Mouse (Mus musculus) frontal cortex, postnatal 10 days (tissue): Measurements from ENCODE around the gene Cacng4.

ENCODE experiments used
- DNase-seq, 2 experiments: peaks; one replicate each; pipeline ENCODE4 v3.0.0; 2022; ENCODE audit warnings: low spot score in 2 of 2, mixed read lengths in 1 of 2

Cacng4 gene

GRCm38 (mm10) chr11:107716332-107716938 lies 77.9 kb downstream of the Cacng4 start, which contains the start of gene Cacng1:
Gene Cacng1 (minus strand): TSS chr11:107716522.
- no peak for DNase-seq

DNA sequence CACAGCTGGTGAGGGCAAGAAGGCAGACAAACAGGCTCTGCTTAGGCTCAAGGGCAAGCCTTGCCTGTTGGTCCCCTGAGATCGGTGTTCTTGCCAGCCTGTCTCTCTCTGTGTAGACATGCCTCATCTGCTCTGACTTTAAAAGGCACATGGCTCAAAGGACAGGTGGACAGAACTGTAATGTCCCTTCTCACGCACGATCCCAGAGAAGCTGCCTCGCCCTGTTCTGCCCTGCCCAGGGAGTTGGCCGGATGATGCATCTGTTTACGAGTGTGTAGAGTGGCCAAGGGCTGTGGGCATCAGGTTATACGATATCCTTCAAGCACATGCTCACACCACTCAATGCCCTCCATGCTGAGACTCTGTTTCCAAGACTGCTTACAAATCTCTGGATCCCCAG lies 80.0 kb downstream of the Cacng4 start:
- no peak for DNase-seq

- DNase-seq = no peak
Observed at GRCm38 (mm10) chr11:107710379-107710778, 84.0 kb downstream of the Cacng4 start.

DNA sequence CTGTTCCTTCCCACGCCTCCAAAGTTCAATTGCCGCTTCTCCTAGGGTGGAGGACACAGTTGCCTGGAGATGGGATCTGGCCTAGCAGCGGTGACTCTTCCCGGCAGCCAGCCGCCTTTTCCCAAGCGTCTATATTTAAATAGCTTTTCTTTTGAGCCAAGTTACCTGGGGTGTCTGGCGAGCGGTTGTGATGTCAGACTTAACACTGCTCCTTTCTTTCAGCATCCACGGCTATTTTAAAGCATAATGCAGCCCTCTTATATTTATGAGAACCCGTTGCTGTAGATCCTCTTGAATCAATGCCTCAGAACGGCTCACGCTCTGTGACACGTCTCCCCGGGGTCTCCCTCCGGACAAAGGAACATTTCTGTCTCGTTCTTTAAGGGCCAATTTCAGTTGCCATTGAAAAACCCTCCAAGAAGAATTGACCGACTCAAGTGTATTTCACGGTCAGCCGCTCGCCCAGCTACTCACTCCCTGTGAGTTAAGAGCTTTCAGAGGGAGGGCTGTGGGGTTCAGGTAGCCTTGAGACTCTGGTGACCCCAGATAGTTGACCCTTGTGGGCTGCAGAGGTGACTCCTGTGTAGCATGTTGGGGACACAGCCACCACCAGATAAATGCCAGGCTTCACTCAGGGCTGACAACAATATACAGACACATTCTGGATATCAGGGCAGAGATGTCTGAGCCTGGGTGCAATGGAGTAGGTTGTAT lies 86.3 kb downstream of the Cacng4 start:
- no peak for DNase-seq

DNA sequence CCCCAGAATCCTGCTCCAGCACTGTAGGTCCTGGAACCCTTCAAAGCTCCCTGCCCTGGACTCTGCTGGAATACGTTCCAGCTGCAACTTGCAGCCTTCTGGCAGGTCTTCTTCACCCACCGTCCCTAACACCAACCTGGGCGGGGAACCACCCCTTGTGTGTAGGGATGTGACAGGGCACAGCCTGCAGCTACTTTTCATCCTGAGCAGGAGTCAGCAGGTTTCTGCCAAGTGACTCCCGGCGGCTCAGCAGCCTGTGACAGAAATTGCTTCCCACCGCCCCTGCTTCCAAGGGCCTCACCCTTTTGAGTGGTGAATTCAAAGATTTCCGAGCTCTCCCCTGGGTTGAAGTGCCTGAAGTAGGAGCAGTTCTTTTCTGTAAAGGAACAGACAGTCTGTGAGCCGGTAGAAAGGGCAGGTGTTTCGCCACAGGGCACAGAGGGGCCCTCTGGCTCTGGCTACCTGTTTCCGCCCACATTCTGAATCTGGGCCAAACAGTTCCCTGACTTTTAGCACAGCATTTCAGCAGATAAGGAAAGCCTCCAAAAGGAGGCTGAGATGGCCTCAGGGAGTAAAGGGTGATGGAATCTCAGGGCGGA lies 88.8 kb downstream of the Cacng4 start:
- no peak for DNase-seq

GRCm38 (mm10) chr11:107705060-107705459 lies 89.3 kb downstream of the Cacng4 start:
- no peak for DNase-seq

GRCm38 (mm10) chr11:107703272-107704134 lies 90.9 kb downstream of the Cacng4 start:
- no peak for DNase-seq

GRCm38 (mm10) chr11:107699967-107700366 lies 94.4 kb downstream of the Cacng4 start:
- no peak for DNase-seq

GRCm38 (mm10) chr11:107693338-107693737 lies 101.0 kb downstream of the Cacng4 start:
- DNase-seq = no peak

GRCm38 (mm10) chr11:107691569-107691968 lies 102.8 kb downstream of the Cacng4 start:
- no peak for DNase-seq

GRCm38 (mm10) chr11:107688480-107688879 lies 105.9 kb downstream of the Cacng4 start:
- DNase-seq = no peak

- no peak for DNase-seq
Observed at GRCm38 (mm10) chr11:107686290-107686689, 108.1 kb downstream of the Cacng4 start.

- DNase-seq = no peak
Observed at GRCm38 (mm10) chr11:107683544-107684465, 110.6 kb downstream of the Cacng4 start.

GRCm38 (mm10) chr11:107682694-107683355 lies 111.5 kb downstream of the Cacng4 start:
- no peak for DNase-seq
